Comparison of ENCODE assay signal across 9 mouse cellular contexts in genomic region chr8:46953472-46953871, GRCm38 (mm10). TPM values are rescaled to one million over a fixed set of nuclear protein-coding genes. Genes with fewer than 3 reads are reported as not detected.
DNase-seq lines count a peak whose midpoint lies in the region; ATAC-seq and TF ChIP-seq lines count a peak whose summit lies in the region.
"Had no signal": no experiment of that assay in that cellular context is flagged by ENCODE, and none has a peak within 500 bp of the region (broad histone marks: within the 10 kb centered on the region; RNA-seq: fewer than 3 reads in every experiment).

No protein-coding gene starts in this region.

- no peak overlapping the region for H3K27ac ChIP-seq in heart, adult 2 months
- no peak overlapping the region for H3K27ac ChIP-seq in heart, embryonic 11.5 days (ENCODE audit: low read depth, low read length)
- H3K27ac ChIP-seq in forebrain, embryonic 10.5 days, result no peak overlapping the region
- H3K27ac ChIP-seq in hindbrain, embryonic 16.5 days (ENCODE audit: low read depth, low read length), result no peak overlapping the region
- no peak overlapping the region for H3K27ac ChIP-seq in spleen, adult 2 months (ENCODE audit: insufficient read depth, low read length)
- H3K27ac ChIP-seq: limb, embryonic 13.5 days had no signal

- no peak overlapping the region for H3K4me2 ChIP-seq in heart, embryonic 11.5 days
- no peak overlapping the region for H3K4me2 ChIP-seq in hindbrain, embryonic 16.5 days (ENCODE audit: low read length)
- peak overlapping the region; percentile 20 for H3K4me2 ChIP-seq in myocyte (ENCODE audit: low read depth)
- H3K4me2 ChIP-seq: limb, embryonic 13.5 days had no signal

- no peaks in the 10 kb centered on the region for H3K36me3 ChIP-seq in heart, adult 2 months (ENCODE audit: control insufficient read depth, insufficient read depth, low read length)
- H3K36me3 ChIP-seq in heart, embryonic 11.5 days (ENCODE audit: control insufficient read depth, insufficient read depth, low read length), result no peaks in the 10 kb centered on the region
- no peaks in the 10 kb centered on the region for H3K36me3 ChIP-seq in forebrain, embryonic 10.5 days (replicated peaks)
- no peaks in the 10 kb centered on the region for H3K36me3 ChIP-seq in hindbrain, embryonic 16.5 days (ENCODE audit: control insufficient read depth, insufficient read depth, low read length)
- H3K36me3 ChIP-seq in myocyte (ENCODE audit: control insufficient read depth, insufficient read depth), result no peaks in the 10 kb centered on the region
- H3K36me3 ChIP-seq in spleen, adult 2 months (ENCODE audit: control insufficient read depth, insufficient read depth, low read length), result no peaks in the 10 kb centered on the region
- H3K36me3 ChIP-seq: limb, embryonic 13.5 days had no signal

- ATAC-seq in heart, embryonic 11.5 days (replicated peaks; ENCODE audit: insufficient number of reproducible peaks, low FRiP score, low TSS enrichment), result no peak
- peak; percentile 75 for ATAC-seq in hindbrain, embryonic 16.5 days

- no peak overlapping the region for H3ac ChIP-seq in myocyte (ENCODE audit: control insufficient read depth, insufficient read length)

- H3K9ac ChIP-seq in heart, adult 2 months (ENCODE audit: low read depth, low read length), result no peak overlapping the region
- H3K9ac ChIP-seq in heart, embryonic 11.5 days (ENCODE audit: low read depth, low read length), result no peak overlapping the region
- H3K9ac ChIP-seq in hindbrain, embryonic 16.5 days (ENCODE audit: low read depth, low read length), result no peak overlapping the region
- H3K9ac ChIP-seq: limb, embryonic 13.5 days had no signal

- TF ChIP-seq POLR2A in heart, adult 2 months (IDR thresholded peaks at IDR 0.05; ENCODE audit: insufficient read depth, low read depth, low read length), result no peak
- no peak for TF ChIP-seq POLR2A in brain, embryonic 14.5 days (IDR thresholded peaks at IDR 0.05; ENCODE audit: borderline replicate concordance, extremely low read depth, insufficient read depth, insufficient read length, poor library complexity, severe bottlenecking)
- TF ChIP-seq POLR2A in myocyte (IDR thresholded peaks at IDR 0.05; ENCODE audit: insufficient read length, low read depth), result no peak
- no peak for TF ChIP-seq POLR2A in spleen, adult 2 months (IDR thresholded peaks at IDR 0.05; ENCODE audit: low read depth, low read length)

- no peaks in the 10 kb centered on the region for H3K27me3 ChIP-seq in heart, adult 2 months (ENCODE audit: control insufficient read depth, insufficient read depth, low read length)
- no peaks in the 10 kb centered on the region for H3K27me3 ChIP-seq in heart, embryonic 11.5 days (ENCODE audit: control insufficient read depth, insufficient read depth, low read length)
- H3K27me3 ChIP-seq in forebrain, embryonic 10.5 days (ENCODE audit: poor library complexity, severe bottlenecking), result no peaks in the 10 kb centered on the region
- no peaks in the 10 kb centered on the region for H3K27me3 ChIP-seq in hindbrain, embryonic 16.5 days (replicated peaks; ENCODE audit: control insufficient read depth, insufficient read depth, low read length)
- H3K27me3 ChIP-seq in myocyte (ENCODE audit: control insufficient read depth, insufficient read depth, insufficient read length), result no peaks in the 10 kb centered on the region
- H3K27me3 ChIP-seq in spleen, adult 2 months (ENCODE audit: control insufficient read depth, insufficient read depth, low read length), result no peaks in the 10 kb centered on the region

- H3K4me1 ChIP-seq in heart, adult 2 months (ENCODE audit: control insufficient read depth, insufficient read depth, low read length), result no peaks in the 10 kb centered on the region
- H3K4me1 ChIP-seq in heart, embryonic 11.5 days (ENCODE audit: control insufficient read depth, insufficient read depth, low read length), result no peaks in the 10 kb centered on the region
- H3K4me1 ChIP-seq in forebrain, embryonic 10.5 days, result no peaks in the 10 kb centered on the region
- no peaks in the 10 kb centered on the region for H3K4me1 ChIP-seq in hindbrain, embryonic 16.5 days (ENCODE audit: control insufficient read depth, insufficient read depth, low read depth, low read length)
- no peaks in the 10 kb centered on the region; the same call in 1 of the 2 replicates for H3K4me1 ChIP-seq in spleen, adult 2 months (ENCODE audit: control insufficient read depth, insufficient read depth, insufficient read length)

- no peaks in the 10 kb centered on the region for H3K79me2 ChIP-seq in heart, adult 2 months (replicated peaks; ENCODE audit: control insufficient read depth, insufficient read depth, low read length)
- H3K79me2 ChIP-seq in myocyte (ENCODE audit: control insufficient read depth, insufficient read depth), result no peaks in the 10 kb centered on the region

- intact Hi-C loops in heart, adult 2 months (cut with DNase I), result loop anchor here (2.0 to 10.0 kb wide), 2 partner anchors 283 to 639 kb away; no protein-coding TSS in a partner anchor
- intact Hi-C loops in left cerebral cortex, postnatal 4 days (cut with DNase I), result loop anchor here (5.0 kb wide), 2 partner anchors 281 to 711 kb away; no protein-coding TSS in a partner anchor

- H3K4me3 ChIP-seq in heart, adult 2 months, result no peak overlapping the region
- H3K4me3 ChIP-seq in heart, embryonic 11.5 days (ENCODE audit: low read depth, low read length), result no peak overlapping the region
- no peak overlapping the region for H3K4me3 ChIP-seq in forebrain, embryonic 10.5 days
- no peak overlapping the region for H3K4me3 ChIP-seq in hindbrain, embryonic 16.5 days (ENCODE audit: low read length)
- H3K4me3 ChIP-seq in myocyte, result no peak overlapping the region
- no peak overlapping the region for H3K4me3 ChIP-seq in spleen, adult 2 months (ENCODE audit: extremely low read depth, insufficient read depth, insufficient read length)
- H3K4me3 ChIP-seq: limb, embryonic 13.5 days had no signal

- WGBS in heart, adult 2 months, result 17% methylated on average over 7 of the region's 7 CpGs
- WGBS in heart, embryonic 11.5 days (ENCODE audit: insufficient replicate concordance), result 18% methylated on average over 7 of the region's 7 CpGs
- WGBS in forebrain, embryonic 10.5 days, result 23% methylated on average over 7 of the region's 7 CpGs
- 20% methylated on average over 7 of the region's 7 CpGs for WGBS in hindbrain, embryonic 16.5 days
- WGBS in spleen, adult 2 months, result 25% methylated on average over 7 of the region's 7 CpGs

- peak; percentile 86 for TF ChIP-seq CTCF in heart, adult 2 months (IDR thresholded peaks at IDR 0.05)
- peak; percentile 62; the same call in 1 of the 2 replicates for TF ChIP-seq CTCF in brain, embryonic 14.5 days (IDR thresholded peaks at IDR 0.05; ENCODE audit: borderline replicate concordance, extremely low read depth, insufficient read depth, insufficient read length)
- TF ChIP-seq CTCF in spleen, adult 2 months (IDR thresholded peaks at IDR 0.05; ENCODE audit: extremely low read depth, insufficient read depth, insufficient read length, insufficient replicate concordance), result no peak

- no peaks in the 10 kb centered on the region for H3K9me3 ChIP-seq in heart, embryonic 11.5 days (replicated peaks; ENCODE audit: control insufficient read depth, low read length)
- H3K9me3 ChIP-seq in forebrain, embryonic 10.5 days, result no peaks in the 10 kb centered on the region
- no peaks in the 10 kb centered on the region for H3K9me3 ChIP-seq in hindbrain, embryonic 16.5 days (ENCODE audit: control insufficient read depth, low read length)
- H3K9me3 ChIP-seq: limb, embryonic 13.5 days had no signal

- DNase-seq in heart, adult 2 months, result peak; percentile 59 to 78
- peak; percentile 91 for DNase-seq in brain, embryonic 14.5 days (ENCODE audit: low read depth)
- peak; percentile 77 for DNase-seq in forebrain, embryonic 10.5 days (ENCODE audit: extremely low spot score, low spot score)
- DNase-seq in left cerebral cortex, postnatal 4 days, result peak; percentile 78
- DNase-seq in spleen, adult 2 months (ENCODE audit: low read depth in 1 of 2, low spot score in 2 of 2), result peak; percentile 57 to 61

- TF ChIP-seq EP300 in heart, adult 2 months (IDR thresholded peaks at IDR 0.05; ENCODE audit: insufficient read depth, low read depth, low read length), result no peak

TF ChIP-seq in myocyte, 11 proteins besides CTCF, POLR2A, EP300 and RAD21:
- TF ChIP-seq MAX (IDR thresholded peaks at IDR 0.05; ENCODE audit: low read depth), result no peak
- no peak for TF ChIP-seq MYOG (IDR thresholded peaks at IDR 0.05; ENCODE audit: control insufficient read depth in 1 of 3, insufficient read depth in 1 of 3, insufficient read length in 2 of 3, low read depth in 2 of 3)
- TF ChIP-seq MYOD1 (IDR thresholded peaks at IDR 0.05; ENCODE audit: control insufficient read depth in 1 of 3, insufficient read length in 2 of 3, low read depth in 2 of 3), result no peak
- TF ChIP-seq TCF12 (IDR thresholded peaks at IDR 0.05; ENCODE audit: insufficient read depth, poor library complexity, severe bottlenecking), result no peak
- TF ChIP-seq CEBPB (IDR thresholded peaks at IDR 0.05; ENCODE audit: insufficient read depth, poor library complexity, severe bottlenecking), result no peak
- TF ChIP-seq E2F4 (IDR thresholded peaks at IDR 0.05; ENCODE audit: insufficient read depth), result no peak
- TF ChIP-seq SRF (IDR thresholded peaks at IDR 0.05; ENCODE audit: control insufficient read depth, insufficient read length, low read depth), result no peak
- no peak for TF ChIP-seq TCF3 (IDR thresholded peaks at IDR 0.05; ENCODE audit: insufficient read length, low read depth)
- no peak for TF ChIP-seq POLR2AphosphoS2 (IDR thresholded peaks at IDR 0.05; ENCODE audit: insufficient read length, low read depth)
- TF ChIP-seq USF1 (IDR thresholded peaks at IDR 0.05; ENCODE audit: low read depth), result no peak
- no peak for TF ChIP-seq REST (IDR thresholded peaks at IDR 0.05; ENCODE audit: insufficient read depth, insufficient read length)

RNA-seq across cellular contexts. Expression of gene Enpp6, which starts 33.2 kb away (rescaled TPM):
- 1 to 10 TPM; 2.9 to 3.5 TPM for total RNA-seq in heart, adult 2 months (2021)
- 5.9 and 7.7 TPM in 2 replicates for polyA plus RNA-seq in heart, adult 2 months (2012; rRNA removed)
- 2.1 and 2.5 TPM in 2 replicates for polyA plus RNA-seq in heart, embryonic 11.5 days (2014; fragmentation: Nextera tagmentation; extraction: Ambion mirVana)
- 0.48 and 0.51 TPM in 2 replicates for polyA plus RNA-seq in brain, embryonic 14.5 days (2012; rRNA removed)
- polyA plus RNA-seq in forebrain, embryonic 10.5 days (2016; fragmentation: Nextera tagmentation; extraction: Ambion mirVana), result 0.11 TPM in 1 of 2 replicates, not detected in the other
- 1.2 and 1.6 TPM in 2 replicates for polyA plus RNA-seq in hindbrain, embryonic 16.5 days (2015; fragmentation: Nextera tagmentation; extraction: Ambion mirVana)
- total RNA-seq in left cerebral cortex, postnatal 4 days (2021), result 1 to 10 TPM; 1.8 to 2.5 TPM
- polyA plus RNA-seq in myocyte (2012; fragmentation: generic; extraction: Trizol), result not detected
- polyA plus RNA-seq in spleen, adult 2 months (2012; rRNA removed), result 1.8 and 5.4 TPM in 2 replicates
